ENCODE assay signal across 17 mouse cellular contexts in genomic region chr13:44455193-44455592, GRCm38 (mm10).
DNase-seq lines count a peak whose midpoint lies in the region; ATAC-seq lines count a peak whose summit lies in the region.
"Had no signal": no experiment of that assay in that cellular context is flagged by ENCODE, and none has a peak within 500 bp of the region (broad histone marks: within the 10 kb centered on the region; RNA-seq: fewer than 3 reads in every experiment).

No protein-coding gene starts in this region.

- H3K27ac ChIP-seq in embryonic facial prominence, embryonic 14.5 days (replicated peaks; ENCODE audit: low read depth, low read length): no peak overlapping the region
- peak overlapping the region; percentile 31; the same call in 1 of the 2 replicates for H3K27ac ChIP-seq in kidney, embryonic 16.5 days (ENCODE audit: low read length)
- H3K27ac ChIP-seq in stomach, embryonic 16.5 days (ENCODE audit: low read length): peak overlapping the region; percentile 38
- H3K27ac ChIP-seq: forebrain, embryonic 13.5 days; heart, embryonic 15.5 days; hindbrain, embryonic 12.5 days; left cerebral cortex, adult 2 months; limb, embryonic 13.5 days; neural tube, embryonic 13.5 days had no signal

- H3K4me1 ChIP-seq in embryonic facial prominence, embryonic 14.5 days (ENCODE audit: control insufficient read depth, insufficient read depth, low read length): peaks cover 6% of the 10 kb centered on the region
- H3K4me1 ChIP-seq in kidney, embryonic 16.5 days (ENCODE audit: insufficient read depth, low read length): peaks cover 14% of the 10 kb centered on the region
- no peaks in the 10 kb centered on the region for H3K4me1 ChIP-seq in stomach, embryonic 16.5 days (ENCODE audit: control insufficient read depth, insufficient read depth, low read length)

- DNase-seq in kidney, adult 11 months: peak; percentile 48
- DNase-seq in kidney, adult 18-20 months: no peak
- DNase-seq in embryonic facial prominence, embryonic 14.5 days (ENCODE audit: low spot score): peak; percentile 47
- DNase-seq in thymus, adult 18-20 months: no peak
- DNase-seq: adrenal gland, postnatal 10 days; cerebellum, adult 2 months; right cerebral cortex, postnatal 25 days had no signal

- no peak overlapping the region for H3K4me2 ChIP-seq in embryonic facial prominence, embryonic 14.5 days (ENCODE audit: low read depth, low read length)
- H3K4me2 ChIP-seq in kidney, embryonic 16.5 days (replicated peaks; ENCODE audit: low read depth, low read length): no peak overlapping the region
- no peak overlapping the region for H3K4me2 ChIP-seq in stomach, embryonic 16.5 days (ENCODE audit: low read depth, low read length)
- H3K4me2 ChIP-seq: forebrain, embryonic 13.5 days; heart, embryonic 15.5 days; hindbrain, embryonic 12.5 days; limb, embryonic 13.5 days; neural tube, embryonic 13.5 days had no signal

- no peak overlapping the region for H3K4me3 ChIP-seq in embryonic facial prominence, embryonic 14.5 days (ENCODE audit: low read depth, low read length)
- H3K4me3 ChIP-seq in kidney, embryonic 16.5 days (ENCODE audit: low read length): no peak overlapping the region
- no peak overlapping the region for H3K4me3 ChIP-seq in stomach, embryonic 16.5 days (replicated peaks; ENCODE audit: low read length)
- H3K4me3 ChIP-seq: forebrain, embryonic 13.5 days; heart, embryonic 15.5 days; hindbrain, embryonic 12.5 days; left cerebral cortex, adult 2 months; limb, embryonic 13.5 days; neural tube, embryonic 13.5 days had no signal

- H3K9me3 ChIP-seq in embryonic facial prominence, embryonic 14.5 days (ENCODE audit: control insufficient read depth, low read length): 0 out of 2 replicates have a peak, but pooled peaks cover 5% of the 10 kb centered on the region
- H3K9me3 ChIP-seq in kidney, embryonic 16.5 days (ENCODE audit: low read length): no peaks in the 10 kb centered on the region
- no peaks in the 10 kb centered on the region for H3K9me3 ChIP-seq in stomach, embryonic 16.5 days (replicated peaks; ENCODE audit: control insufficient read depth, low read length)
- H3K9me3 ChIP-seq: forebrain, embryonic 13.5 days; G1E; heart, embryonic 15.5 days; hindbrain, embryonic 12.5 days; limb, embryonic 13.5 days had no signal

- WGBS in embryonic facial prominence, embryonic 14.5 days: 72% methylated on average over 5 of the region's 5 CpGs
- 66% methylated on average over 5 of the region's 5 CpGs for WGBS in kidney, embryonic 16.5 days
- WGBS in stomach, embryonic 16.5 days: 64% methylated on average over 5 of the region's 5 CpGs

- no peaks in the 10 kb centered on the region for H3K36me3 ChIP-seq in embryonic facial prominence, embryonic 14.5 days (ENCODE audit: control insufficient read depth, insufficient read depth, low read length)
- H3K36me3 ChIP-seq in kidney, embryonic 16.5 days (ENCODE audit: insufficient read depth, low read length): no peaks in the 10 kb centered on the region
- H3K36me3 ChIP-seq in stomach, embryonic 16.5 days (ENCODE audit: control insufficient read depth, insufficient read depth, low read length): no peaks in the 10 kb centered on the region
- H3K36me3 ChIP-seq: G1E; heart, embryonic 15.5 days; hindbrain, embryonic 12.5 days; limb, embryonic 13.5 days; neural tube, embryonic 13.5 days had no signal

- H3K9ac ChIP-seq in embryonic facial prominence, embryonic 14.5 days (ENCODE audit: low read depth, low read length): no peak overlapping the region
- H3K9ac ChIP-seq in kidney, embryonic 16.5 days (replicated peaks; ENCODE audit: low read length): no peak overlapping the region
- no peak overlapping the region for H3K9ac ChIP-seq in stomach, embryonic 16.5 days (ENCODE audit: low read length)
- H3K9ac ChIP-seq: forebrain, embryonic 13.5 days; heart, embryonic 15.5 days; hindbrain, embryonic 12.5 days; limb, embryonic 13.5 days; neural tube, embryonic 13.5 days had no signal

- peak; percentile 63; the same call in 1 of the 2 replicates for ATAC-seq in embryonic facial prominence, embryonic 14.5 days (ENCODE audit: low read depth)
- ATAC-seq in kidney, embryonic 16.5 days (ENCODE audit: low FRiP score, low TSS enrichment): peak; percentile 75
- ATAC-seq in stomach, embryonic 16.5 days (ENCODE audit: insufficient read depth, low FRiP score): peak; percentile 71; the same call in 1 of the 2 replicates
- ATAC-seq in monocyte, adult 5-6 weeks (replicated peaks; ENCODE audit: insufficient number of reproducible peaks, low FRiP score, low TSS enrichment, poor library complexity, severe bottlenecking): no peak
- ATAC-seq: forebrain, embryonic 13.5 days had no signal

- no peaks in the 10 kb centered on the region for H3K27me3 ChIP-seq in embryonic facial prominence, embryonic 14.5 days (replicated peaks; ENCODE audit: control insufficient read depth, insufficient read depth, low read length)
- H3K27me3 ChIP-seq in kidney, embryonic 16.5 days (ENCODE audit: insufficient read depth, low read length): no peaks in the 10 kb centered on the region
- no peaks in the 10 kb centered on the region for H3K27me3 ChIP-seq in stomach, embryonic 16.5 days (ENCODE audit: control insufficient read depth, insufficient read depth, low read length)
- H3K27me3 ChIP-seq: forebrain, embryonic 13.5 days; heart, embryonic 15.5 days; hindbrain, embryonic 12.5 days; limb, embryonic 13.5 days; neural tube, embryonic 13.5 days had no signal

Comparison
In these comparisons a context has a peak if more than half of its experiments do, and no peak if none do; other contexts are left out.
1. DNase-seq: peak in kidney, adult 11 months (single experiment) and embryonic facial prominence, embryonic 14.5 days (single experiment); none in kidney, adult 18-20 months (single experiment) and thymus, adult 18-20 months (0 of 2).